Mouse (Mus musculus): ENCODE measurements around the gene Ube2k.

DNA sequence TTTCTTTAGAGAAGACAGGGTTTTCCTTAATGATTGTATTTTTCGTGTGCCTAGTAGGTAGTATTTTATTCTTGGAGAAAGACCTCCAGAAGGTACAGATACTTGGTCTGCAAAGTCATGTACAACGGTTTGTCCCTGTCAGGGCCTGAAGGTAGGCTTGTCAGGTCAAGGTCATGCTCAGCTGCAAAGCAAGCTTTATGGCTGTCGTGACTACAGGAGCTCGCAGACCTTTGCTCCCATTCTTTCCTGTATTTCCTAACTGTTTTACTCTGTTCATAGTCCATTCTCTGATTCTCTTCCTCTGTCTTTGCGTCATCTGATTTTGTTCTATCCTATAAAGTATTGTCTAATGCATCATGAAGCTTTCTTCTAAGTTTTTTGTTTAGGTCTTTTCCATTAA lies 49.3 kb downstream of the Ube2k start:
- TF ChIP-seq CTCF (IDR thresholded peaks at IDR 0.05; ENCODE audit: extremely low read depth, insufficient read depth, low read length) (no peak), POLR2A (IDR thresholded peaks at IDR 0.05; ENCODE audit: extremely low read depth, insufficient read depth, low read length) (no peak)
